Comparison of ENCODE assay signal across 16 mouse cellular contexts in genomic region chr11:58211682-58212067, GRCm38 (mm10). TPM values are rescaled to one million over a fixed set of nuclear protein-coding genes. Genes with fewer than 3 reads are reported as not detected.
A peak's percentile ranks its signal among the peaks of the same experiment; 100 is the strongest.
DNase-seq lines count a peak whose midpoint lies in the region; ATAC-seq lines count a peak whose summit lies in the region.
"Had no signal": no experiment of that assay in that cellular context is flagged by ENCODE, and none has a peak within 500 bp of the region (broad histone marks: within the 10 kb centered on the region; RNA-seq: fewer than 3 reads in every experiment).

No protein-coding gene starts in this region.

- H3K4me1 ChIP-seq in heart, embryonic 16.5 days (ENCODE audit: control insufficient read depth, insufficient read depth, low read length) = peaks cover 22% of the 10 kb centered on the region
- peaks cover 7% of the 10 kb centered on the region; the same call in 1 of the 2 replicates for H3K4me1 ChIP-seq in limb, embryonic 15.5 days
- no peaks in the 10 kb centered on the region for H3K4me1 ChIP-seq in forebrain, embryonic 14.5 days (ENCODE audit: control insufficient read depth, insufficient read depth, low read length)
- H3K4me1 ChIP-seq: midbrain, embryonic 15.5 days had no signal

- 47% methylated on average over 2 of the region's 2 CpGs for WGBS in heart, embryonic 16.5 days
- 17% methylated on average over 2 of the region's 2 CpGs for WGBS in limb, embryonic 15.5 days
- WGBS in forebrain, embryonic 14.5 days = 10% methylated on average over 2 of the region's 2 CpGs

- peak overlapping the region; percentile 29; the same call in 1 of the 2 replicates for H3K27ac ChIP-seq in heart, embryonic 16.5 days (ENCODE audit: low read length)
- H3K27ac ChIP-seq in limb, embryonic 15.5 days = 0 out of 2 replicates have a peak overlapping the region, but pooled peaks have one; percentile 13
- H3K27ac ChIP-seq in forebrain, embryonic 14.5 days (ENCODE audit: low read depth, low read length) = no peak overlapping the region
- H3K27ac ChIP-seq: lung, embryonic 15.5 days; midbrain, embryonic 15.5 days; neural tube, embryonic 12.5 days had no signal

- 0 out of 2 replicates have a peak overlapping the region, but pooled peaks have one; percentile 20 for H3K9ac ChIP-seq in heart, embryonic 16.5 days (ENCODE audit: low read length)
- H3K9ac ChIP-seq in limb, embryonic 15.5 days = no peak overlapping the region
- H3K9ac ChIP-seq in forebrain, embryonic 14.5 days (ENCODE audit: low read length) = no peak overlapping the region
- H3K9ac ChIP-seq: lung, embryonic 15.5 days; midbrain, embryonic 15.5 days; neural tube, embryonic 12.5 days had no signal

- H3K9me3 ChIP-seq in heart, embryonic 16.5 days (replicated peaks; ENCODE audit: control insufficient read depth, low read length) = no peaks in the 10 kb centered on the region
- H3K9me3 ChIP-seq in limb, embryonic 15.5 days = no peaks in the 10 kb centered on the region
- no peaks in the 10 kb centered on the region for H3K9me3 ChIP-seq in forebrain, embryonic 14.5 days (replicated peaks; ENCODE audit: control insufficient read depth, low read length)
- H3K9me3 ChIP-seq: lung, embryonic 15.5 days; midbrain, embryonic 15.5 days; neural tube, embryonic 12.5 days had no signal

- H3K4me3 ChIP-seq in heart, embryonic 16.5 days (ENCODE audit: low read length) = no peak overlapping the region
- no peak overlapping the region for H3K4me3 ChIP-seq in limb, embryonic 15.5 days
- H3K4me3 ChIP-seq in forebrain, embryonic 14.5 days (ENCODE audit: low read depth, low read length) = no peak overlapping the region
- H3K4me3 ChIP-seq: lung, embryonic 15.5 days; midbrain, embryonic 15.5 days; neural tube, embryonic 12.5 days had no signal

- H3K36me3 ChIP-seq in heart, embryonic 16.5 days (ENCODE audit: control insufficient read depth, insufficient read depth) = 0 out of 2 replicates have a peak, but pooled peaks cover 3% of the 10 kb centered on the region
- no peaks in the 10 kb centered on the region for H3K36me3 ChIP-seq in limb, embryonic 15.5 days
- no peaks in the 10 kb centered on the region for H3K36me3 ChIP-seq in forebrain, embryonic 14.5 days (ENCODE audit: control insufficient read depth, insufficient read depth, low read length)
- H3K36me3 ChIP-seq: lung, embryonic 15.5 days; midbrain, embryonic 15.5 days; neural tube, embryonic 12.5 days had no signal

- peak overlapping the region; percentile 32; the same call in 1 of the 2 replicates for H3K4me2 ChIP-seq in heart, embryonic 16.5 days (ENCODE audit: low read depth, low read length)
- H3K4me2 ChIP-seq in limb, embryonic 15.5 days = no peak overlapping the region
- no peak overlapping the region for H3K4me2 ChIP-seq in forebrain, embryonic 14.5 days (ENCODE audit: low read length)
- H3K4me2 ChIP-seq: lung, embryonic 15.5 days; midbrain, embryonic 15.5 days; neural tube, embryonic 12.5 days had no signal

- no peak for ATAC-seq in heart, embryonic 16.5 days (replicated peaks; ENCODE audit: extremely low read depth, insufficient read depth, low FRiP score)
- ATAC-seq in limb, embryonic 15.5 days (ENCODE audit: insufficient number of reproducible peaks, low FRiP score, low TSS enrichment, low read depth) = no peak
- no peak for ATAC-seq in forebrain, embryonic 14.5 days
- ATAC-seq: hindbrain, embryonic 16.5 days; midbrain, embryonic 15.5 days had no signal

- H3K27me3 ChIP-seq in heart, embryonic 16.5 days (ENCODE audit: control insufficient read depth, insufficient read depth, low read length) = no peaks in the 10 kb centered on the region
- no peaks in the 10 kb centered on the region for H3K27me3 ChIP-seq in limb, embryonic 15.5 days
- H3K27me3 ChIP-seq in forebrain, embryonic 14.5 days (replicated peaks; ENCODE audit: control insufficient read depth, insufficient read depth, low read length) = 0 out of 2 replicates have a peak, but pooled peaks cover 6% of the 10 kb centered on the region
- H3K27me3 ChIP-seq: lung, embryonic 15.5 days; midbrain, embryonic 15.5 days; neural tube, embryonic 12.5 days had no signal

- no peak for DNase-seq in heart, postnatal 4 days
- DNase-seq in thymus, postnatal 0 days (ENCODE audit: low spot score) = peak; percentile 55
- DNase-seq in thymus, postnatal 25 days = no peak
- peak; percentile 80 for DNase-seq in naive thymus-derived CD4-positive, alpha-beta T cell, adult 2 months (ENCODE audit: low read depth)
- DNase-seq in right cerebral cortex, adult 18-20 months = no peak
- DNase-seq in forebrain, embryonic 14.5 days (ENCODE audit: low spot score) = no peak
- DNase-seq: cerebellum, postnatal 25 days; gastrocnemius, postnatal 36 days; kidney, postnatal 10 days; right cerebral cortex, postnatal 4 days had no signal

RNA-seq across cellular contexts. Expression of gene Irgm2, which starts 12.3 kb away (rescaled TPM):
- polyA plus RNA-seq in heart, embryonic 16.5 days (2015; fragmentation: Nextera tagmentation; extraction: Ambion mirVana) = 4.2 and 6.4 TPM in 2 replicates
- 1 to 10 TPM; 4.4 to 4.8 TPM for total RNA-seq in heart, postnatal 4 days (2021)
- polyA plus RNA-seq in thymus, postnatal 0 days (2015; fragmentation: Nextera tagmentation; extraction: Ambion mirVana) = 12.1 and 12.5 TPM in 2 replicates
- 2.6 and 6.1 TPM in 2 replicates for polyA plus RNA-seq in limb, embryonic 15.5 days (2015; fragmentation: Nextera tagmentation; extraction: Ambion mirVana)
- 0.57 and 0.63 TPM in 2 replicates for polyA plus RNA-seq in forebrain, embryonic 14.5 days (2014; fragmentation: Nextera tagmentation; extraction: Ambion mirVana)

RNA-seq across cellular contexts. Expression of gene Igtp, which starts 12.3 kb away (rescaled TPM):
- polyA plus RNA-seq in heart, embryonic 16.5 days (2015; fragmentation: Nextera tagmentation; extraction: Ambion mirVana) = 8.2 and 12.3 TPM in 2 replicates
- 1 to 10 TPM; 4.8 to 4.9 TPM for total RNA-seq in heart, postnatal 4 days (2021)
- polyA plus RNA-seq in thymus, postnatal 0 days (2015; fragmentation: Nextera tagmentation; extraction: Ambion mirVana) = 65.3 and 67.3 TPM in 2 replicates
- 6.6 and 12.8 TPM in 2 replicates for polyA plus RNA-seq in limb, embryonic 15.5 days (2015; fragmentation: Nextera tagmentation; extraction: Ambion mirVana)
- 1.4 and 1.6 TPM in 2 replicates for polyA plus RNA-seq in forebrain, embryonic 14.5 days (2014; fragmentation: Nextera tagmentation; extraction: Ambion mirVana)

RNA-seq across cellular contexts. Expression of gene Mrpl22, which starts 40.2 kb away (rescaled TPM):
- 112 TPM in 2 replicates for polyA plus RNA-seq in heart, embryonic 16.5 days (2015; fragmentation: Nextera tagmentation; extraction: Ambion mirVana)
- total RNA-seq in heart, postnatal 4 days (2021) = 10 to 100 TPM; 50.1 to 54.3 TPM
- 137 and 139 TPM in 2 replicates for polyA plus RNA-seq in thymus, postnatal 0 days (2015; fragmentation: Nextera tagmentation; extraction: Ambion mirVana)
- polyA plus RNA-seq in limb, embryonic 15.5 days (2015; fragmentation: Nextera tagmentation; extraction: Ambion mirVana) = 110 and 111 TPM in 2 replicates
- 107 and 138 TPM in 2 replicates for polyA plus RNA-seq in forebrain, embryonic 14.5 days (2014; fragmentation: Nextera tagmentation; extraction: Ambion mirVana)

RNA-seq across cellular contexts. Expression of gene Gemin5, which starts 43.3 kb away (rescaled TPM):
- polyA plus RNA-seq in heart, embryonic 16.5 days (2015; fragmentation: Nextera tagmentation; extraction: Ambion mirVana) = 11.5 and 12.4 TPM in 2 replicates
- 10 to 100 TPM; 12.3 to 13.1 TPM for total RNA-seq in heart, postnatal 4 days (2021)
- polyA plus RNA-seq in thymus, postnatal 0 days (2015; fragmentation: Nextera tagmentation; extraction: Ambion mirVana) = 23.0 and 25.7 TPM in 2 replicates
- polyA plus RNA-seq in limb, embryonic 15.5 days (2015; fragmentation: Nextera tagmentation; extraction: Ambion mirVana) = 14.7 and 17.4 TPM in 2 replicates
- 15.0 and 15.2 TPM in 2 replicates for polyA plus RNA-seq in forebrain, embryonic 14.5 days (2014; fragmentation: Nextera tagmentation; extraction: Ambion mirVana)

Comparison
In these comparisons a context has a peak if more than half of its experiments do, and no peak if none do; other contexts are left out.
1. DNase-seq: peak in thymus, postnatal 0 days (single experiment) and naive thymus-derived CD4-positive, alpha-beta T cell, adult 2 months (single experiment); none in heart, postnatal 4 days (single experiment), thymus, postnatal 25 days (single experiment), right cerebral cortex, adult 18-20 months (single experiment) and forebrain, embryonic 14.5 days (single experiment).